Mouse (Mus musculus) midbrain, embryonic 12.5 days (tissue): ENCODE results near the gene Shroom3. TPM values are rescaled to one million over a fixed set of nuclear protein-coding genes. Genes with fewer than 3 reads are reported as not detected.

ENCODE experiments used
- ATAC-seq: fragments of 200-750 bp; cut with Nextera tagmentation; 2 replicates; pipeline ENCODE4 v1.8.0; 2017; ENCODE audit warnings: low read depth, moderate TSS enrichment, moderate library complexity; ENCODE audit not compliant: low FRiP score
- H3K27ac ChIP-seq: fragments of 300-500 bp; sonication (generic); replicated peaks from 2 replicates; pipeline ENCODE4 v1.5.1; 2016; ENCODE audit warnings: mild to moderate bottlenecking
- H3K27me3 ChIP-seq: fragments of 300-500 bp; sonication (generic); 2 replicates; pipeline ENCODE4 v1.6.1; 2016; ENCODE audit warnings: mild to moderate bottlenecking
- H3K36me3 ChIP-seq: fragments of 300-500 bp; sonication (generic); 2 replicates; pipeline ENCODE4 v1.6.1; 2016
- H3K4me1 ChIP-seq: fragments of 300-500 bp; sonication (generic); 2 replicates; pipeline ENCODE4 v1.6.1; 2016
- H3K4me2 ChIP-seq: fragments of 300-500 bp; sonication (generic); replicated peaks from 2 replicates; pipeline ENCODE4 v1.6.1; 2016; ENCODE audit warnings: mild to moderate bottlenecking, moderate library complexity
- H3K4me3 ChIP-seq: fragments of 300-500 bp; sonication (generic); 2 replicates; pipeline ENCODE4 v1.5.1; 2016; ENCODE audit warnings: mild to moderate bottlenecking
- H3K9ac ChIP-seq: fragments of 300-500 bp; sonication (generic); replicated peaks from 2 replicates; pipeline ENCODE4 v1.6.1; 2016; ENCODE audit warnings: mild to moderate bottlenecking, moderate library complexity
- H3K9me3 ChIP-seq: fragments of 300-500 bp; sonication (generic); 2 replicates; pipeline ENCODE4 v1.6.1; 2016; ENCODE audit warnings: mild to moderate bottlenecking
- WGBS: fragments of 180-500 bp; shearing (Covaris S2); methylation state at CpG from one replicate; pipeline ENCODE4 v1.1.7; 2016; 5-methylcytosine and 5-hydroxymethylcytosine counted together
- polyA plus RNA-seq: library from polyadenylated mRNA; unstranded; fragments of >200 nt; fragmentation: Nextera tagmentation; extraction: Ambion mirVana; gene quantifications from 2 replicates; pipeline ENCODE4 v1.2.1, GENCODE M21; 2016

Shroom3 gene
- polyA plus RNA-seq, 1 experiment from 2014 or later = 6.1 TPM

GRCm38 (mm10) chr5:92701750-92702149 is 18.5 kb downstream of the Shroom3 start:
- Histone ChIP-seq H3K4me2 (no peak overlapping the region), H3K27me3 (no peaks in the 10 kb centered on the region), H3K9ac (no peak overlapping the region), H3K4me3 (no peak overlapping the region), H3K4me1 (peaks cover 28% of the 10 kb centered on the region), H3K27ac (no peak overlapping the region), H3K36me3 (no peaks in the 10 kb centered on the region), H3K9me3 (no peaks in the 10 kb centered on the region)
- no peak for ATAC-seq
- WGBS = 30% methylated on average over 11 of the region's 11 CpGs

- Histone ChIP-seq H3K9me3 (no peaks in the 10 kb centered on the region), H3K4me2 (no peak overlapping the region), H3K36me3 (no peaks in the 10 kb centered on the region), H3K4me3 (no peak overlapping the region), H3K27me3 (no peaks in the 10 kb centered on the region), H3K4me1 (peaks cover 35% of the 10 kb centered on the region), H3K9ac (no peak overlapping the region), H3K27ac (no peak overlapping the region)
- 93% methylated on average over 8 of the region's 8 CpGs for WGBS
- ATAC-seq = no peak
Observed at GRCm38 (mm10) chr5:92703671-92704070, 20.4 kb downstream of the Shroom3 start.

- Histone ChIP-seq H3K27me3 (no peaks in the 10 kb centered on the region), H3K9me3 (no peaks in the 10 kb centered on the region), H3K36me3 (no peaks in the 10 kb centered on the region), H3K4me1 (peaks cover 26% of the 10 kb centered on the region), H3K9ac (no peak overlapping the region), H3K4me3 (no peak overlapping the region), H3K27ac (0 out of 2 replicates have a peak overlapping the region, but pooled peaks have one; percentile 20), H3K4me2 (no peak overlapping the region)
- no peak for ATAC-seq
- whole genome bisulfite sequencing = 7% methylated on average over 7 of the region's 7 CpGs
Observed at GRCm38 (mm10) chr5:92707921-92708491, 24.8 kb downstream of the Shroom3 start.

GRCm38 (mm10) chr5:92710779-92711178 is 27.5 kb downstream of the Shroom3 start:
- no peak overlapping the region for H3K27ac ChIP-seq
- ATAC-seq = no peak
- WGBS = 79% methylated on average over 8 of the region's 8 CpGs
- H3K27me3 ChIP-seq = no peaks in the 10 kb centered on the region
- no peak overlapping the region for H3K9ac ChIP-seq
- H3K4me2 ChIP-seq = no peak overlapping the region
- H3K4me3 ChIP-seq = no peak overlapping the region
- H3K9me3 ChIP-seq = no peaks in the 10 kb centered on the region
- H3K36me3 ChIP-seq = no peaks in the 10 kb centered on the region
- peaks cover 28% of the 10 kb centered on the region for H3K4me1 ChIP-seq

- Histone ChIP-seq H3K4me2 (no peak overlapping the region), H3K4me3 (no peak overlapping the region), H3K4me1 (peaks cover 20% of the 10 kb centered on the region), H3K27ac (no peak overlapping the region), H3K9ac (no peak overlapping the region), H3K27me3 (no peaks in the 10 kb centered on the region), H3K9me3 (no peaks in the 10 kb centered on the region), H3K36me3 (no peaks in the 10 kb centered on the region)
- WGBS = 79% methylated on average over 5 of the region's 5 CpGs
- no peak for ATAC-seq
Observed at GRCm38 (mm10) chr5:92711666-92712290, 28.5 kb downstream of the Shroom3 start.

GRCm38 (mm10) chr5:92712621-92713395 is 29.6 kb downstream of the Shroom3 start:
- Histone ChIP-seq H3K9ac (no peak overlapping the region), H3K9me3 (no peaks in the 10 kb centered on the region), H3K4me1 (peaks cover 12% of the 10 kb centered on the region), H3K27me3 (no peaks in the 10 kb centered on the region), H3K4me2 (no peak overlapping the region), H3K27ac (no peak overlapping the region), H3K4me3 (no peak overlapping the region), H3K36me3 (no peaks in the 10 kb centered on the region)
- WGBS = 81% methylated on average over 5 of the region's 5 CpGs
- no peak for ATAC-seq

GRCm38 (mm10) chr5:92714886-92715285 is 31.7 kb downstream of the Shroom3 start:
- Histone ChIP-seq H3K4me3 (no peak overlapping the region), H3K9me3 (no peaks in the 10 kb centered on the region), H3K27ac (no peak overlapping the region), H3K36me3 (no peaks in the 10 kb centered on the region), H3K4me2 (no peak overlapping the region), H3K4me1 (peaks cover 2% of the 10 kb centered on the region; the same call in 1 of the 2 replicates), H3K9ac (no peak overlapping the region), H3K27me3 (no peaks in the 10 kb centered on the region)
- 98% methylated on average over 2 of the region's 2 CpGs for WGBS
- no peak for ATAC-seq

GRCm38 (mm10) chr5:92715319-92715718 is 32.1 kb downstream of the Shroom3 start:
- WGBS = 45% methylated on average over 11 of the region's 11 CpGs
- Histone ChIP-seq H3K4me2 (no peak overlapping the region), H3K9ac (no peak overlapping the region), H3K9me3 (no peaks in the 10 kb centered on the region), H3K36me3 (no peaks in the 10 kb centered on the region), H3K27me3 (no peaks in the 10 kb centered on the region), H3K4me3 (no peak overlapping the region), H3K27ac (no peak overlapping the region), H3K4me1 (peaks cover 2% of the 10 kb centered on the region; the same call in 1 of the 2 replicates)
- ATAC-seq = no peak

- H3K27ac ChIP-seq = no peak overlapping the region
- 86% methylated on average over 2 of the region's 2 CpGs for WGBS
- no peaks in the 10 kb centered on the region for H3K36me3 ChIP-seq
- H3K4me3 ChIP-seq = no peak overlapping the region
- ATAC-seq = no peak
- no peak overlapping the region for H3K4me2 ChIP-seq
- H3K9me3 ChIP-seq = no peaks in the 10 kb centered on the region
- H3K27me3 ChIP-seq = no peaks in the 10 kb centered on the region
- H3K9ac ChIP-seq = no peak overlapping the region
- peaks cover 2% of the 10 kb centered on the region; the same call in 1 of the 2 replicates for H3K4me1 ChIP-seq
Observed at GRCm38 (mm10) chr5:92715890-92716289, 32.7 kb downstream of the Shroom3 start.

- no peaks in the 10 kb centered on the region for H3K9me3 ChIP-seq
- 81% methylated on average over 3 of the region's 3 CpGs for WGBS
- H3K4me2 ChIP-seq = no peak overlapping the region
- H3K4me1 ChIP-seq = peaks cover 2% of the 10 kb centered on the region; the same call in 1 of the 2 replicates
- no peaks in the 10 kb centered on the region for H3K27me3 ChIP-seq
- no peak overlapping the region for H3K4me3 ChIP-seq
- H3K27ac ChIP-seq = no peak overlapping the region
- H3K36me3 ChIP-seq = no peaks in the 10 kb centered on the region
- ATAC-seq = no peak
- no peak overlapping the region for H3K9ac ChIP-seq
Observed at GRCm38 (mm10) chr5:92717666-92718360, 34.6 kb downstream of the Shroom3 start.

GRCm38 (mm10) chr5:92718856-92719255 is 35.6 kb downstream of the Shroom3 start:
- WGBS = 84% methylated on average over 3 of the region's 3 CpGs

GRCm38 (mm10) chr5:92721610-92722009 is 38.4 kb downstream of the Shroom3 start:
- 95% methylated on average over 8 of the region's 8 CpGs for WGBS
- Histone ChIP-seq H3K27ac (no peak overlapping the region), H3K9me3 (no peaks in the 10 kb centered on the region), H3K4me1 (no peaks in the 10 kb centered on the region), H3K4me2 (no peak overlapping the region), H3K9ac (no peak overlapping the region), H3K27me3 (no peaks in the 10 kb centered on the region), H3K36me3 (no peaks in the 10 kb centered on the region), H3K4me3 (no peak overlapping the region)
- ATAC-seq = no peak

More at GRCm38 (mm10) chr5:92718856-92719255, 35.6 kb downstream of the Shroom3 start:
- no peak for ATAC-seq
- Histone ChIP-seq H3K27me3 (no peaks in the 10 kb centered on the region), H3K4me3 (no peak overlapping the region), H3K36me3 (no peaks in the 10 kb centered on the region), H3K27ac (no peak overlapping the region), H3K4me2 (no peak overlapping the region), H3K9ac (no peak overlapping the region), H3K4me1 (peaks cover 2% of the 10 kb centered on the region; the same call in 1 of the 2 replicates), H3K9me3 (no peaks in the 10 kb centered on the region)
